Mouse (Mus musculus): Measurements from ENCODE around the gene Celf5.

GRCm38 (mm10) chr10:81410350-81410749 is 72.2 kb downstream of the Celf5 start:
- TF ChIP-seq CTCF (IDR thresholded peaks at IDR 0.05; ENCODE audit: extremely low read depth, insufficient read length, insufficient replicate concordance, low read depth, low read length) (no peak), POLR2A (IDR thresholded peaks at IDR 0.05; ENCODE audit: low read depth, low read length) (no peak)

Measured in small intestine, adult 2 months (tissue).